Mouse (Mus musculus) erythroid progenitor cell, adult 5-6 weeks (primary cell): Measurements from ENCODE around the gene Ube2d3. TPM values are rescaled to one million over a fixed set of nuclear protein-coding genes. Genes with fewer than 3 reads are reported as not detected.

Source experiments
- ATAC-seq: replicated peaks from 2 replicates; pipeline ENCODE4 v1.8.0; 2016; ENCODE audit warnings: moderate number of reproducible peaks, mild to moderate bottlenecking, moderate TSS enrichment, inconsistent platforms; ENCODE audit not compliant: poor library complexity, low FRiP score, severe bottlenecking
- total RNA-seq, 2 experiments: library from RNA; stranded (forward) in 1 of 2; stranded (reverse) in 1 of 2; fragments of 150-400 nt in 1 of 2; fragments of 186-747, 209-891 nt in 1 of 2; gene quantifications; 2 replicates each; pipeline versions ENCODE4 v1.2.3 to v1.2.4; 2015 to 2017; ENCODE audit warnings: low replicate concordance in 2 of 2

The Ube2d3 gene
- 276 and 281 TPM in 2 replicates for total RNA-seq (2015; ENCODE audit: low replicate concordance)
- total RNA-seq (2017; ENCODE audit: low replicate concordance), result 204 and 271 TPM in 2 replicates

- ATAC-seq, result peak; percentile 83
These were observed at the start of gene Ube2d3 for GRCm38 (mm10) chr3:135437758-135438495. Ube2d3 (plus strand) TSS chr3:135438149.

DNA sequence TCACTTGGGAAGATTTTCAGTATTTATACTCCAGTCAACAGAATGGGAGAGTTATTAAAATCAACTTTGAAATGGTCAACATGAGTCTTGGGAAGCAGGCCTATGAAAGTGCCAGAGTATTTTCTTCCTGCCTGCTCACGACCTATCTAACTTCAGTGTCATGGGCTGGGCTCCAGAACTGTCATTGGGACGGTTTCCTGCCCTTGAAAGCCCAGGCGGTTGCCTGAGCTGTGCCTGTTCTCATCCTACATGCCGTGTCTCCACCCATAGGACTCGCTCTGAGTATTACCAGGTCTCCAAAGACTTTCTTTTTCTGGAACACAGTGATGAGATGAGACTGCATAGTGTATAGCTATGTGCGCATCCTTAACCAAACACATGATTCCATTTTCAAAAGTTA lies 44.8 kb upstream of the Ube2d3 start:
- ATAC-seq, result no peak

DNA sequence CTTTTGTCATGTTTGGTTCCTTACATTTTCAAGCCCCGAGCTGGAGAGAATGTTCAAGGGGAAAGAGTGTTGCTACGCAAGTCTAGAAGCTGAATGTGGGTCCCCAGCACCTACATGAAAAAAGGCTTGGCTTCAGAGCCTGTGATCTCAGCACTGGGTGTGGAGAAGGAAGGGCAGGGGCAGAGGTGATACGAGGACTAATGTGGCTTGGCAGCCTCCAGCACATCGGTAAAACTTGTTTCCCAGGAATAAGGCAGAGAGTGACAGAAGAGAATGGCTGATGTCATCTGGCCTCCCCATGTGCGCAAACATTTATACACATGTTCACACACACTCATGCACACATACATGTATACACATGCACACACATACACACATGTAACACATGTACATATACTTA lies 42.9 kb upstream of the Ube2d3 start:
- no peak for ATAC-seq

GRCm38 (mm10) chr3:135396081-135396480 lies 41.9 kb upstream of the Ube2d3 start:
- no peak for ATAC-seq

- ATAC-seq, result no peak
These were observed 40.8 kb upstream of the Ube2d3 start for GRCm38 (mm10) chr3:135397112-135397511.

DNA sequence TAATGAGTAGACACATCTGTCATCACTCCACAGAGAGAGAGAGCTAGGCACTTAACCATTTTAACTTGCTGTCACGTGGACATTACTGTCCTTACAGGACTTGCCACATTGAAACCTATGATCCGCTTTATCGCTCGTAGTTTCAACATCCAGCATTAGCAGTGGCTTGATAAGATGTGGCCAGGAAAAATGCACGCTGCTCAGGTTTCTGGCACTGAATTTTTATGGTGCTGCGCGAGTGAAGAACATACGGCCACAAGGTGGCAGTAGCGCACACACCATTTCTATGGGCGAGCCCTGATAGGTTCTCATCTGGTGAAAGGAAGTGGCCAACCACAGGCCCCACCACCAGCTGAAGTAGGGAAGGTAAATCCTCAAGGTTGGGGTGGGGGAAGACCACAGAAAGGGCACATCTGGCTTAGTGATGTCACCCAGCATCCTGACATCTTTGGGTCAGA lies 35.7 kb upstream of the Ube2d3 start:
- ATAC-seq, result peak; percentile 87

DNA sequence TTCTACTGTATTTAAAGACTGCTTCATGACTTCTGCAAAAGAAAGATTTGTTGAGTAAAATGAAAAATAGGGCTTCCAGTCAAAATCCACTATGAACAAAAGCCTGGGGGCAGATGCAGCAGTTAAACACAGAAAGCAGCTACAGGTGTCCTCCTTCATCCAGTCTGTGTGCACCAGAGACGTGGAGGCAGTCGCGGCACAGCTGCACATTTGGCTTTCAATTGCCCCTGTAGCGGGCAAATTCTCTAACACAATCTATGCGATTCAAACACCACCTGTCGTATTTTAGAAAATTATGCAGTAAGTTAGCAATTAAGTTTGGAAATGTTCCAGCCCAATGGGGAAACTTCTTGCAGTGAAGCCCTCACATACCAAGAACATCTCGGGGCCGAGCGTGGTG lies 34.7 kb upstream of the Ube2d3 start:
- ATAC-seq, result no peak

GRCm38 (mm10) chr3:135403856-135404255 lies 34.1 kb upstream of the Ube2d3 start:
- ATAC-seq, result no peak

DNA sequence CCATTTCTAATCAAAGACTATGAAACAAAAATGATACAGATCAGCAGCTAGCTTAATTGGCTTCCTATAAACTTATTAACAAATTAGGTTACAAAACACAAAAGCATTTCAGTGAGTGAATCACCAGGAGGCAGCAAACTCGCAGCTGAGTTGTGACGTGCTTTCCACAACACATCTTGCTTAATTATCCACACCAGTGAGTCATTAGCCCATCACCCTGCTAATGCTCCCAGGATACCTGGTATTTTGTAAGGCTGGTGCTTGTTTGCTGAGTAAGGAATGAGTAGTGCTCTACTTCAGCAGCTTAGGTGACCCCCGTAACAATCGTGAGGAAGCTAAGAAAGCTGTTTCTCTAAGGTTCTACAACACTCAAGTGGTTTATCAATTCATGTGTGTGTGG lies 33.4 kb upstream of the Ube2d3 start:
- ATAC-seq, result no peak

DNA sequence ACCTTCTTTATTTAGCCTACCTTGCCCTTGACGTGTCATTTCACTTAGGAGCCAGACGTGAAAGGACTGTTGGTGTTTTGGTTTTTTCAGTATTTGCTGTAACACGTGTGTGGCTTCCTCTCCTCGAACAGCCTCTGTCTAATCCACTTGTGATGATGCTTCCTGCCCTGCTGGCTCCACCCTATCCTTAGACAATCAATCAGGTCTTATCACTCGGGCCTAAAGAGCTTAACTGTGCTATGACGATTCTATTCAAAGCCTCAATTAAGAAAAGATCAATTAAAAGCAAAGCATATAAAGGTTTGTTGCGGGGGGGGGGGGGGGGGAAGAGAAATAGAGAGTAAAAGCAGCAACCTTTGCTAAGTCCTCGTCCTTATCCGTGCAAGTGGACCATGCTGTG lies 30.6 kb upstream of the Ube2d3 start:
- ATAC-seq, result no peak

DNA sequence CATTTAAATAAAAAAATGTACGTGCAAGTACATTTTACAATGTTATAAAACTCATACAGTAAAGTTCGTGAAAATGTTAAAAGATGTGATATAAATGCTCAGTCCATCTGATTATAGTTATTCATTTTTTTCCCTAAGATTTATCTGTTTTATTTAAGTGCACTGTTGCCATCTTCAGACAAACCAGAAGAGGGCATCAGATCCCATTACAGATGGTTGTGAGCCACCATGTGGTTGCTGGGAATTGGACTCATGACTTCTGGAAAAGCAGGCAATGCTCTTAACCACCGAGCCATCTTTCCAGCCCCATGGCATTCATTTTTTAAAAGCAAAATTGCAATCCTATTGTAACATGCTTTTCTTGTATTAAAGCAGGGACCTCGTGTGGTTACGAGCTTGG lies 28.7 kb upstream of the Ube2d3 start:
- no peak for ATAC-seq

DNA sequence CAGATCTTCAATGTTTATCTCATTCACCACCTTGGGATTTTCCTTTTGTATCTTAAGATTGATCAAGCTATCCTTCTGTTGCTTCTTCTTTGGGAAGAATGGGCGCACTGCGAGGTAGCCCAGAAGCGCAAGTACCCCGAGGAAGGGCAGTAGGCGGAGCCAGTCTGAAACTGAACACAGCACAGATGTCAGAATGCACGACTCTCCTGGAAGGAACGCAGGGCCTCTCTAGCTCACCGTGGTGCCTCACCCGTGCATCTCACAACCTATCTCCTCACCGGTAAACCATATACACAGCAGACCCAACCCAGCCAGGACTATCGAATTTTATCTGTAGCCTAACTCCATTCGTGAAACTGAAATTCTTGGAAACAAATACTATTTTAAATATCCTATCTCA lies 26.9 kb upstream of the Ube2d3 start:
- ATAC-seq, result no peak

GRCm38 (mm10) chr3:135411824-135412223 lies 26.1 kb upstream of the Ube2d3 start:
- no peak for ATAC-seq

- no peak for ATAC-seq
These were observed 20.7 kb upstream of the Ube2d3 start for GRCm38 (mm10) chr3:135417245-135417644.

DNA sequence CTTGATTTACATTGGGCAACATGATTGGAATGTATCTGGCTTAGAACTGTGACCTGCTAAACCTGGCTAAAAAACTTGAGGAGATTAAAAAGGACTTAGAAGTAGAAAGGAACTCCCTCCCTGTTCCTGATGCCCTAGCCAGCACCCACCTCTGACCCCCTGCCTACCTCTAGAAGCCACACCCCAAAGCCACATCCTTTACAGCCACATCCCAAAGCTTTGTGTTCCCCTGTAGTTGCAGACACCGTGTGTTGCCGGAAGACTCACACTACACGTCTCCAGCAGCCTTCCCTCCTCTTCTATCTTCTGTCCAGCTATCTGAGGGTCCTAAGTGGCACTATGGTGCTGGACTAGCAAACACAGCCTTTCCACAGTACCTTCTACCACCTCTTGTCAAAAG lies 20.1 kb upstream of the Ube2d3 start:
- no peak for ATAC-seq

GRCm38 (mm10) chr3:135420542-135421309 lies 17.2 kb upstream of the Ube2d3 start:
- ATAC-seq, result no peak

- ATAC-seq, result no peak
These were observed 16.7 kb upstream of the Ube2d3 start for GRCm38 (mm10) chr3:135421310-135421594.

GRCm38 (mm10) chr3:135422232-135422855 lies 15.6 kb upstream of the Ube2d3 start:
- ATAC-seq, result peak; percentile 23; the same call in 1 of the 2 replicates

DNA sequence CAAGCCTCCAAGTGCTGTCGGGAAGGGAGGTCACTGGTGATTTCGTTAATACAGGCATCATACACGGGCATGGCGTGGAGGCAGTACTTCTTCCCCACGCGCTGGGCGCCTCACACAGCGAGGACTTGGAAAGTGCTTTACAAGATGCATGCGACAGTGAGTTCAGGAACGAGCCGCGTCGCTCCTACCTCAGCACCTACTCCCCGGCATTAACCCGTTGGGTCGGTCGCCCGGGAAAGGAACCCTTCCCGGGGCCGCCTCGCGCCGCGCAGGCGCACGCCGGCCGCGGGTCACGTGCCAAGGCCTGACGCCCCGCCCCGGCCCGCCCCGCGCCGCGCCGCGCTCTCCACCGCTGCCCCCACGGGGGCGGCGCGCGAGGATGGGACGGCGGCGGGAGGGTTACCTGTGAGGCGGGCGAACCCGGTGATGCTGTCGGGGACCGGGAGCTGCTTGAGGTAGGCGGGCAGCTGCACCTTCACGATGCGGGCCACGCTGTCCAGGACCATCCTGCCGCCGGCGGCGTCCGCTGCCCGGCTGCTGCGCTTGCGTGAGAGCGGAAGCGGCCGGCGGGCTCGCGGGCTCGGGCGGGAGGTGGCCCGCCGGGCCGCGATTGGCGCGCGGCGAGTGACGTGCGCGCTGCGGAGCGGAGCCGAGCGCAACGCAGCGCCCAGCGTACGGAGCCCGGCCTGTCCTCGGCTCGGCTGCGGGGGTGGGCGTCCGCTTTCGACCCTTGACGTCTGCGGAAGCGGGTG lies 14.9 kb upstream of the Ube2d3 start:
- peak; percentile 88 for ATAC-seq

- no peak for ATAC-seq
These were observed 14.2 kb upstream of the Ube2d3 start, which contains the start of gene Cisd2 for GRCm38 (mm10) chr3:135423608-135424212. Cisd2 (minus strand) TSS chr3:135423925.
